Mouse (Mus musculus): ENCODE measurements around the gene Eif2ak1.
A peak's percentile ranks its signal among the peaks of the same experiment; 100 is the strongest.

The Eif2ak1 gene

GRCm38 (mm10) chr5:143943231-143944125, 125.9 kb downstream of the Eif2ak1 start:
- no peak for DNase-seq (ENCODE audit: inconsistent age in 2 of 2, low spot score in 1 of 2)

DNA sequence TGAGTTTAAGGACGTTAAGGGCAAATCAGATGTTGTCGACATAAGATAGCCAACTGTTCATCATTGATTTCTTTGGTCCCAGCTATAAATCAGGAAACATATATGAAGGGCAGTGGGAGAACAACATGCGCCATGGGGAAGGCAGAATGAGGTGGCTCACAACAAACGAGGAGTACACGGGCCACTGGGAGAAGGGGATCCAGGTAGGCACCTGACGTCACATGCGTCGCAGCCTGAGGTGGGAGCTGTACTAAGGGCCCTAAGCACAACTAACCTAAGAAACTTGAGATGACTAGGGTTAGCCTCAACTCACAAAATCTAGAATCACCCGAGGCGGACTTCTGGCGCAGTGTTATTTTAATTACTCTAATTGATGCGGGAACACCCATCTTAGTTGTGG, 130.8 kb downstream of the Eif2ak1 start:
- DNase-seq (ENCODE audit: inconsistent age in 2 of 2, low spot score in 1 of 2): no peak

GRCm38 (mm10) chr5:143950016-143950415, 132.4 kb downstream of the Eif2ak1 start:
- DNase-seq (ENCODE audit: inconsistent age in 2 of 2, low spot score in 1 of 2): peak; percentile 19 to 73

All from adrenal gland, adult (tissue).